Mouse (Mus musculus): ENCODE results near the gene Dnajb6.
A peak's percentile ranks its signal among the peaks of the same experiment; 100 is the strongest.
"Not testable (repeated sequence)": the region's sequence is repeated elsewhere in the genome, so short reads cannot be mapped to it uniquely, and the experiment has no call there.

Gene Dnajb6

GRCm38 (mm10) chr5:29770935-29771334 lies 35.4 kb downstream of the Dnajb6 start:
- no peak for DNase-seq (ENCODE audit: low spot score)

GRCm38 (mm10) chr5:29772038-29772437 lies 36.5 kb downstream of the Dnajb6 start:
- no peak for DNase-seq (ENCODE audit: low spot score)

GRCm38 (mm10) chr5:29772651-29773330 lies 37.3 kb downstream of the Dnajb6 start:
- no peak for DNase-seq (ENCODE audit: low spot score)

- DNase-seq (ENCODE audit: low spot score): no peak
These were observed 38.1 kb downstream of the Dnajb6 start for GRCm38 (mm10) chr5:29773460-29774150.

- no peak for DNase-seq (ENCODE audit: low spot score)
These were observed 39.9 kb downstream of the Dnajb6 start for GRCm38 (mm10) chr5:29775437-29775836.

GRCm38 (mm10) chr5:29778029-29778428 lies 42.5 kb downstream of the Dnajb6 start:
- no peak for DNase-seq (ENCODE audit: low spot score)

- DNase-seq (ENCODE audit: low spot score): not testable (repeated sequence)
These were observed 44.2 kb downstream of the Dnajb6 start for GRCm38 (mm10) chr5:29779733-29780132.

- DNase-seq (ENCODE audit: low spot score): no peak
These were observed 46.8 kb downstream of the Dnajb6 start for GRCm38 (mm10) chr5:29782261-29782660.

- DNase-seq (ENCODE audit: low spot score): not testable (repeated sequence)
These were observed 49.4 kb downstream of the Dnajb6 start for GRCm38 (mm10) chr5:29784906-29785305.

- DNase-seq (ENCODE audit: low spot score): not testable (repeated sequence)
These were observed 50.5 kb downstream of the Dnajb6 start for GRCm38 (mm10) chr5:29785953-29786352.

- not testable (repeated sequence) for DNase-seq (ENCODE audit: low spot score)
These were observed 59.4 kb downstream of the Dnajb6 start for GRCm38 (mm10) chr5:29794933-29795332.

- no peak for DNase-seq (ENCODE audit: low spot score)
These were observed 73.5 kb downstream of the Dnajb6 start for GRCm38 (mm10) chr5:29808940-29809339.

GRCm38 (mm10) chr5:29811377-29811921 lies 76.0 kb downstream of the Dnajb6 start:
- not testable (repeated sequence) for DNase-seq (ENCODE audit: low spot score)

- DNase-seq (ENCODE audit: low spot score): no peak
These were observed 81.2 kb downstream of the Dnajb6 start for GRCm38 (mm10) chr5:29816523-29817242.

GRCm38 (mm10) chr5:29817400-29817799 lies 81.9 kb downstream of the Dnajb6 start:
- no peak for DNase-seq (ENCODE audit: low spot score)

GRCm38 (mm10) chr5:29818287-29818686 lies 82.8 kb downstream of the Dnajb6 start:
- DNase-seq (ENCODE audit: low spot score): no peak

- DNase-seq (ENCODE audit: low spot score): peak; percentile 43
These were observed 89.3 kb downstream of the Dnajb6 start for GRCm38 (mm10) chr5:29824796-29825195.

- DNase-seq (ENCODE audit: low spot score): no peak
These were observed 91.3 kb downstream of the Dnajb6 start for GRCm38 (mm10) chr5:29826780-29827179.

- no peak for DNase-seq (ENCODE audit: low spot score)
These were observed 107.1 kb downstream of the Dnajb6 start for GRCm38 (mm10) chr5:29842444-29843166.

- DNase-seq (ENCODE audit: low spot score): no peak
These were observed 109.5 kb downstream of the Dnajb6 start for GRCm38 (mm10) chr5:29845038-29845437.

GRCm38 (mm10) chr5:29847494-29847893 lies 112.0 kb downstream of the Dnajb6 start:
- DNase-seq (ENCODE audit: low spot score): no peak

GRCm38 (mm10) chr5:29848091-29848490 lies 112.6 kb downstream of the Dnajb6 start:
- DNase-seq (ENCODE audit: low spot score): no peak
